Mouse (Mus musculus) kidney, postnatal 0 days (tissue): ENCODE results near the gene Plcg2. TPM values are rescaled to one million over a fixed set of nuclear protein-coding genes. Genes with fewer than 3 reads are reported as not detected.
A peak's percentile ranks its signal among the peaks of the same experiment; 100 is the strongest.

Experiments used
- ATAC-seq: fragments of 200-750 bp; cut with Nextera tagmentation; replicated peaks from 2 replicates; pipeline ENCODE4 v1.8.0; 2017; ENCODE audit warnings: low read depth, moderate number of reproducible peaks, moderate TSS enrichment, moderate library complexity; ENCODE audit not compliant: low FRiP score
- DNase-seq: peaks from one replicate; pipeline ENCODE4 v3.0.0-alpha.2; 2016; ENCODE audit warnings: low spot score
- H3K27ac ChIP-seq: fragments of 300-500 bp; sonication (generic); 2 replicates; pipeline ENCODE4 v1.5.1; 2014; ENCODE audit warnings: mild to moderate bottlenecking
- H3K27me3 ChIP-seq: fragments of 300-500 bp; sonication (generic); 2 replicates; pipeline ENCODE4 v1.6.1; 2014; ENCODE audit warnings: low read length, mixed read lengths; ENCODE audit not compliant: insufficient read depth
- H3K36me3 ChIP-seq: fragments of 300-500 bp; sonication (generic); 2 replicates; pipeline ENCODE4 v1.6.1; 2014; ENCODE audit warnings: low read length, mixed read lengths; ENCODE audit not compliant: insufficient read depth
- H3K4me1 ChIP-seq: fragments of 300-500 bp; sonication (generic); replicated peaks from 2 replicates; pipeline ENCODE4 v1.6.1; 2014; ENCODE audit warnings: antibody characterized with exemption, low read length, mixed read lengths; ENCODE audit not compliant: insufficient read depth
- H3K4me2 ChIP-seq: fragments of 300-500 bp; sonication (generic); 2 replicates; pipeline ENCODE4 v1.6.1; 2014; ENCODE audit warnings: mild to moderate bottlenecking, low read length, moderate library complexity, mixed read lengths
- H3K4me3 ChIP-seq: fragments of 300-500 bp; sonication (generic); replicated peaks from 2 replicates; pipeline ENCODE4 v1.5.1; 2014; ENCODE audit warnings: low read depth, low read length
- H3K9ac ChIP-seq: fragments of 300-500 bp; sonication (generic); 2 replicates; pipeline ENCODE4 v1.6.1; 2014; ENCODE audit warnings: low read depth, low read length
- H3K9me3 ChIP-seq: fragments of 300-500 bp; sonication (generic); replicated peaks from 2 replicates; pipeline ENCODE4 v1.6.1; 2016; ENCODE audit warnings: low read length, inconsistent platforms, mixed read lengths
- CTCF ChIP-seq: IDR thresholded peaks from 2 replicates; pipeline ENCODE4 v1.5.1; 2016; ENCODE audit warnings: antibody characterized with exemption, low read depth, mild to moderate bottlenecking, moderate library complexity
- WGBS: fragments of 180-500 bp; shearing (Covaris S2); extraction: QIAGEN DNeasy Blood & Tissue Kit; methylation state at CpG from one replicate; pipeline ENCODE4 v1.1.7; 2014; 5-methylcytosine and 5-hydroxymethylcytosine counted together
- polyA plus RNA-seq: library from polyadenylated mRNA; unstranded; fragments of >200 nt; fragmentation: Nextera tagmentation; extraction: Ambion mirVana; gene quantifications from 2 replicates; pipeline ENCODE4 v1.2.1, GENCODE M21; 2015

Gene Plcg2
- polyA plus RNA-seq, 1 experiment from 2014 or later, result 7.3 TPM

DNA sequence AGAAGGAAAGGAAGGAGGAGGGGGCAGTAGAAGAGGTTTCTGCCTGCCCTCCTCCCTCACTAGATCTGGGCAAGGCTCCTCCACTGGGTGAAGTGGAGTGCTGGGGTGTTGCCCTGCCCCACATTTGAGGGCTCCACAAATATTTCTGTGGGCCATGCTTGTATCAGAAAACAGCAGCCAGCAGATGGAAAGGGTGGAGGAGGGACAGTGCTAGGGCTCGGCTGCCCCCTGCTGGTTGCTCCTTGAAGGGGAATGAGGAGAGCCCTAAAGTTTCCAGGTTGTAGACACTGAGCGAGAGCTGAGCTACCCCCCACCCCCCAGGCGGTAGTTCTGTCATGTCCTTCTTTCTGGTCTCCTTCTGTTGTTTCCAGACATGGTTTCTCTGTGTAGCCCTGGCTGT, 26.9 kb upstream of the Plcg2 start:
- H3K27me3 ChIP-seq, result no peaks in the 10 kb centered on the region
- no peaks in the 10 kb centered on the region for H3K36me3 ChIP-seq
- peak; percentile 89 for DNase-seq
- H3K9me3 ChIP-seq, result no peaks in the 10 kb centered on the region
- ATAC-seq, result 0 out of 2 replicates have a peak, but pooled peaks have one; percentile 3
- H3K4me2 ChIP-seq, result no peak overlapping the region
- WGBS, result 22% methylated on average over 3 of the region's 3 CpGs
- TF ChIP-seq CTCF, result peak; percentile 89
- H3K4me3 ChIP-seq, result no peak overlapping the region
- no peak overlapping the region for H3K9ac ChIP-seq
- H3K27ac ChIP-seq, result peak overlapping the region; percentile 80; the same call in 1 of the 2 replicates
- peaks cover 6% of the 10 kb centered on the region; the same call in 1 of the 2 replicates for H3K4me1 ChIP-seq

DNA sequence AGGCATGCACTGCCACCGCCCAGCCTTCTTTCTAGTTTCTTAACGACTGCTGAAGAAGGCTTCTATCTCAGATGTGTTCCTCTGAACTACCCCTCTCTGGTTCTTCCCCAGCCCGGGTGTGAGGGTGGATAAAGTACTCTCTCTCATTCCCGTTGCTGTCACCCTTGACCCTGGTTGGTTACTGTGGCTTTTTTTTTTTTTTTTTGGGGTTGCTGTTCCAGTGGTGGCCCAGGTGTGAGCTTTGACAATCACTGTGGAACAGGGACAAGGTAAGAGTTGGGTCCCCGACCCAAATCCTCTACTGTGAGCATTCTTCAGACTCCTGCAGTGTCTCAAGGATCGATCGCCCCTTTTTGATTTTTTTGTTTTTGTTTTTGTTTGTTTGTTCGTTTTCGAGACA, 26.4 kb upstream of the Plcg2 start:
- Histone ChIP-seq H3K9me3 (no peaks in the 10 kb centered on the region), H3K4me1 (peaks cover 6% of the 10 kb centered on the region; the same call in 1 of the 2 replicates), H3K4me2 (no peak overlapping the region), H3K27ac (no peak overlapping the region), H3K9ac (no peak overlapping the region), H3K36me3 (no peaks in the 10 kb centered on the region), H3K27me3 (no peaks in the 10 kb centered on the region), H3K4me3 (no peak overlapping the region)
- 70% methylated on average over 9 of the region's 9 CpGs for WGBS
- ATAC-seq (no peak), DNase-seq (no peak)
- TF ChIP-seq CTCF, result no peak

DNA sequence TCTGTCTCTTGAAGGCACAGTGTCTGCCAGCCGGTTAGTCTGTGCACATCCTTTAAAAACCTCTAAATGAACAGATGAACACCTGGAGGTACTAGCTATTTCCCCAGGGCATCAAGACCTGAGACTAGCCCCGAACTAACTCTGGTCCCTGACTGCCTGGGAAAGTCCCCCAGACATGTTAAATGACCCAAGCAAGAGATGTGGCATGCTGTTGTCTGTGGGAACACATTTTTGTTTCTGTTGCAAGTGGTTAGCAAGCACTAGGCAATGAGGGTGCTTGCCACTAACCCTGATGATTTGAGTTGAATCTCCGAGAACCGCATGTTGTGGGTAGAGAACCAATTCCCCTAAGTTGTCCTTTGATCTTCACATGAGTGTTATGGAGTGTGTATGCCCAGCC, 25.8 kb upstream of the Plcg2 start:
- no peaks in the 10 kb centered on the region for H3K9me3 ChIP-seq
- WGBS, result 77% methylated on average over 4 of the region's 4 CpGs
- ATAC-seq, result no peak
- peaks cover 6% of the 10 kb centered on the region; the same call in 1 of the 2 replicates for H3K4me1 ChIP-seq
- H3K27me3 ChIP-seq, result no peaks in the 10 kb centered on the region
- no peak overlapping the region for H3K4me2 ChIP-seq
- no peak overlapping the region for H3K4me3 ChIP-seq
- DNase-seq, result no peak
- H3K9ac ChIP-seq, result no peak overlapping the region
- TF ChIP-seq CTCF, result no peak
- no peak overlapping the region for H3K27ac ChIP-seq
- no peaks in the 10 kb centered on the region for H3K36me3 ChIP-seq

DNA sequence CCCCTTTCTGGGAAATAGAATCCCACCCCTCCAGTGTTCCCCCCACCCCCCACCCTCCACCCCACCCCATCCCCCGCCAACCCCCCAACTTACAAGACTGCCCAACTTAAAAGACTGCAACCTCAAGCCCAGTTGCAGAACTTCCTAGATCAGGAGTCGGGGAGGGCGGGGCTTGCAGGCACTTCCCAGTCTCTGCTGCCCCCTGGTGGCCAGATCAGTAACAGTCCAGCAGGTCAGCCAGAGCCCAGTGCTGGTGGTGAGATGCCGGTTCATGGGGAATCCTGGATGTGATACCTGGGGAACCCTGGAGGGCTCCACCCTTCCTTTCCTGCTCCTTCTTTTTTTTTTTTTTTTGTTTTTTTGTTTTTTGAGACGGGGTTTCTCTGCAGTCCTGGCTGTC, 23.1 kb upstream of the Plcg2 start:
- H3K36me3 ChIP-seq, result no peaks in the 10 kb centered on the region
- H3K9me3 ChIP-seq, result no peaks in the 10 kb centered on the region
- no peak overlapping the region for H3K4me3 ChIP-seq
- ATAC-seq, result 0 out of 2 replicates have a peak, but pooled peaks have one; percentile 17
- no peak overlapping the region for H3K4me2 ChIP-seq
- no peaks in the 10 kb centered on the region for H3K27me3 ChIP-seq
- WGBS, result 0% methylated on average over 5 of the region's 5 CpGs
- peaks cover 2% of the 10 kb centered on the region; the same call in 1 of the 2 replicates for H3K4me1 ChIP-seq
- no peak overlapping the region for H3K9ac ChIP-seq
- peak; percentile 94 for DNase-seq
- TF ChIP-seq CTCF, result peak; percentile 95
- no peak overlapping the region for H3K27ac ChIP-seq

DNA sequence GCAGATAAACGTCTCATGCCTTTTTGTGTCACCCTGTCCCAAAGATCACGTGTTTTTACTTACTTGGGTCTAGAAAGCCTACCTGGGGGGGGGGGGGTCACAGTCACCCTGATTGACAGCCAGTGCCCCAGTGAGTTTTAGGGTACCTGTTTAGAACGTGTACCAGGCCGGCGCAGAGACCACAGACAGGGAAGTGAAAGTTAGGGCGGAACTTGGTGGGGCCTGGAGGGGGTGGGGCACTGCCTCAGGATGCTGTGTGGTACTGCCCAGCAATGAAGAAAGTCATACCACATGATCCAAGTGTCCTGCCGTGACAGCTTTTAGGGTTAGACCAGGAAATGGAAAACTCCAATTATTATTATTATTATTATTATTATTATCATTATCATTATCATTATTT, 22.3 kb upstream of the Plcg2 start:
- no peak for DNase-seq
- H3K9me3 ChIP-seq, result no peaks in the 10 kb centered on the region
- WGBS, result 77% methylated on average over 7 of the region's 7 CpGs
- H3K4me2 ChIP-seq, result no peak overlapping the region
- H3K9ac ChIP-seq, result no peak overlapping the region
- no peak for TF ChIP-seq CTCF
- no peaks in the 10 kb centered on the region for H3K27me3 ChIP-seq
- no peak for ATAC-seq
- H3K27ac ChIP-seq, result no peak overlapping the region
- H3K4me3 ChIP-seq, result no peak overlapping the region
- no peaks in the 10 kb centered on the region for H3K4me1 ChIP-seq
- H3K36me3 ChIP-seq, result no peaks in the 10 kb centered on the region

DNA sequence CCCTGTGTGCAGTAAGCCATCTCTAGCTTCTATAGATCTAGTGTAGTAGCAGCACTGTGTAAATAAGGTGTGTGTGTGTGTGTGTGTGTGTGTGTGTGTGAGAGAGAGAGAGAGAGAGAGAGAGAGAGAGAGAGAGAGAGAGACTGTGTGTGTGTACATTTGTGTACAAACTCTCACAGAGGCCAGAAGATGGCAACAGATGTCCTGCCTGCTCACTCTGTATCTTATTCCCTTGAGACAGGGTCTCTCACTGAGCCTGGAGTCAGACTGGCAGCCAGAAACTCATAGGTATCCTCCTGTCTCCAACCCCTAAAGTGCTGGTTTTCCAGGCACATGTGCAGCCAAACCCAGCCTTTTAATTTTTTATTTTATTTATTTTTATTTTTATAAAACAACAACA, 20.0 kb upstream of the Plcg2 start:
- no peaks in the 10 kb centered on the region for H3K36me3 ChIP-seq
- no peak for ATAC-seq
- TF ChIP-seq CTCF, result no peak
- H3K27ac ChIP-seq, result no peak overlapping the region
- no peaks in the 10 kb centered on the region for H3K4me1 ChIP-seq
- DNase-seq, result no peak
- H3K4me2 ChIP-seq, result no peak overlapping the region
- no peak overlapping the region for H3K9ac ChIP-seq
- H3K9me3 ChIP-seq, result no peaks in the 10 kb centered on the region
- H3K27me3 ChIP-seq, result no peaks in the 10 kb centered on the region
- H3K4me3 ChIP-seq, result no peak overlapping the region

DNA sequence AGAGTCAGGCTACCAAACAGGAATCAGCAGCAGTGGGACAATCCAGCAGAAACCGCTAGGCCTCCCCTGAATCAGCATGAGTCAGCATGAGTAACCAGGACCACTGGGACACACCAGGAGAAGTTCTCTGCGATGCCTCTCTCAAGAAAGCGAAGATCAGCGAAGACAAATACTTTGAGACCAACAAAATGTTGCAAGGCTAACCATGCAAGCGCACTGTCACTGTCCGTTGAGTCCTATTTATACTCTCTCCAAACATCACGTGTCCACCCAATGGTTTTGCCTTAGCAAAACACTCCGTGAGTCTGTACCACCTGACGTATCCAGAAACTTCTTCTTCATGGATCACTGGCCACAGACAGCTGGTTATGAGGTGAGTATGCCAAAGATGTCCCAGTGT, 18.1 kb upstream of the Plcg2 start:
- WGBS, result 87% methylated on average over 9 of the region's 9 CpGs
- H3K27me3 ChIP-seq, result no peaks in the 10 kb centered on the region
- H3K9me3 ChIP-seq, result no peaks in the 10 kb centered on the region
- no peaks in the 10 kb centered on the region for H3K4me1 ChIP-seq
- no peak for DNase-seq
- no peak for TF ChIP-seq CTCF
- no peak for ATAC-seq
- H3K36me3 ChIP-seq, result no peaks in the 10 kb centered on the region
- no peak overlapping the region for H3K4me2 ChIP-seq
- no peak overlapping the region for H3K27ac ChIP-seq
- H3K4me3 ChIP-seq, result no peak overlapping the region
- no peak overlapping the region for H3K9ac ChIP-seq
